Mouse (Mus musculus) embryonic fibroblast, embryonic 13.5 days (primary cell): ENCODE results near the gene Nudt14.

Experiments
- CTCF ChIP-seq: IDR thresholded peaks from 2 replicates; pipeline ENCODE4 v1.5.1; 2011; ENCODE audit warnings: mild to moderate bottlenecking, control low read depth, low read length, moderate library complexity, borderline replicate concordance; ENCODE audit not compliant: insufficient read depth
- POLR2A ChIP-seq: IDR thresholded peaks from 2 replicates; pipeline ENCODE4 v1.6.1; 2011; ENCODE audit warnings: low read depth, mild to moderate bottlenecking, control low read depth, low read length, moderate library complexity

- no peak for TF ChIP-seq POLR2A
- no peak for TF ChIP-seq CTCF
Observed at GRCm38 (mm10) chr12:112898960-112899359, 43.0 kb downstream of the Nudt14 start.
